Mouse (Mus musculus) v-Abl transformed pro-B cells (cell line): ENCODE results near the gene Olfr1170.

ENCODE experiments used
- in situ Hi-C, 2 experiments: fragments of 400-800 bp; cut with MboI; formaldehyde crosslinking; loops; one replicate each; pipeline ENCODE4 v1.15.1; 2025; ENCODE audit not compliant: unreplicated experiment in 2 of 2

Olfr1170 gene

GRCm38 (mm10) chr2:88228234-88228633, at the start of gene Olfr1170:
TSS of gene Olfr1170 (minus strand) at chr2:88228334.
- in situ Hi-C loops, result no loop called here

- in situ Hi-C loops, result no loop called here
These were observed 7.3 kb downstream of the Olfr1170 start for GRCm38 (mm10) chr2:88220784-88221183.

GRCm38 (mm10) chr2:88181580-88181979, 46.6 kb downstream of the Olfr1170 start, which contains the start of gene Olfr1168:
TSS of gene Olfr1168 (plus strand) at chr2:88181880.
- in situ Hi-C loops, result no loop called here
